Mouse (Mus musculus) limb, embryonic 14.5 days (tissue): ENCODE measurements around the gene Ahdc1. TPM values are rescaled to one million over a fixed set of nuclear protein-coding genes. Genes with fewer than 3 reads are reported as not detected.

ENCODE experiments used
- ATAC-seq: fragments of 200-750 bp; cut with Nextera tagmentation; 2 replicates; pipeline ENCODE4 v1.8.0; 2017; ENCODE audit warnings: low read depth, moderate number of reproducible peaks, moderate TSS enrichment; ENCODE audit not compliant: low FRiP score
- DNase-seq: peaks from one replicate; pipeline ENCODE4 v3.0.0-alpha.2; 2015; ENCODE audit warnings: low spot score
- H3K27ac ChIP-seq: fragments of 300-500 bp; sonication (generic); replicated peaks from 2 replicates; pipeline ENCODE4 v1.5.1; 2014; ENCODE audit warnings: low read depth, mild to moderate bottlenecking, low read length, moderate library complexity, mixed read lengths
- H3K27me3 ChIP-seq: fragments of 300-500 bp; sonication (generic); 2 replicates; pipeline ENCODE4 v1.6.1; 2014; ENCODE audit warnings: low read length, mixed read lengths; ENCODE audit not compliant: control insufficient read depth, insufficient read depth
- H3K36me3 ChIP-seq: fragments of 300-500 bp; sonication (generic); 2 replicates; pipeline ENCODE4 v1.6.1; 2014; ENCODE audit warnings: mild to moderate bottlenecking, low read length, moderate library complexity, mixed read lengths; ENCODE audit not compliant: control insufficient read depth, insufficient read depth
- H3K4me1 ChIP-seq: fragments of 300-500 bp; sonication (generic); 2 replicates; pipeline ENCODE4 v1.6.1; 2014; ENCODE audit warnings: antibody characterized with exemption, low read length, mixed read lengths; ENCODE audit not compliant: control insufficient read depth, insufficient read depth
- H3K4me2 ChIP-seq: fragments of 300-500 bp; sonication (generic); replicated peaks from 2 replicates; pipeline ENCODE4 v1.6.1; 2014; ENCODE audit warnings: low read depth, mild to moderate bottlenecking, low read length, moderate library complexity; ENCODE audit not compliant: severe bottlenecking
- H3K4me3 ChIP-seq: fragments of 300-500 bp; sonication (generic); replicated peaks from 2 replicates; pipeline ENCODE4 v1.5.1; 2014; ENCODE audit warnings: low read length
- H3K9ac ChIP-seq: fragments of 300-500 bp; sonication (generic); 2 replicates; pipeline ENCODE4 v1.6.1; 2014; ENCODE audit warnings: mild to moderate bottlenecking, low read depth, low read length, moderate library complexity; ENCODE audit not compliant: severe bottlenecking
- H3K9me3 ChIP-seq: fragments of 300-500 bp; sonication (generic); 2 replicates; pipeline ENCODE4 v1.6.1; 2016; ENCODE audit warnings: low read length; ENCODE audit not compliant: control insufficient read depth
- POLR2A ChIP-seq: fragments of 200-500 bp; IDR thresholded peaks from 2 replicates; pipeline ENCODE4 v1.8.0; 2012; ENCODE audit warnings: inconsistent platforms, mild to moderate bottlenecking, moderate library complexity, borderline replicate concordance; ENCODE audit not compliant: insufficient read depth, insufficient read length; ENCODE audit errors: extremely low read depth
- WGBS: fragments of 180-500 bp; shearing (Covaris S2); extraction: QIAGEN DNeasy Blood & Tissue Kit; methylation state at CpG from one replicate; pipeline ENCODE4 v1.1.7; 2014; 5-methylcytosine and 5-hydroxymethylcytosine counted together
- polyA plus RNA-seq, 2 experiments: library from polyadenylated mRNA; depleted of rRNA in 1 of 2; stranded (reverse) in 1 of 2; unstranded in 1 of 2; fragments of >200 nt; fragmentation: Nextera tagmentation in 1 of 2; extraction: Ambion mirVana in 1 of 2; gene quantifications; 2 replicates each; pipeline versions ENCODE4 v1.2.1 to v1.2.3; 2012 to 2014

The Ahdc1 gene
- polyA plus RNA-seq, 2 experiments = 12.9 to 29.6 TPM

DNA sequence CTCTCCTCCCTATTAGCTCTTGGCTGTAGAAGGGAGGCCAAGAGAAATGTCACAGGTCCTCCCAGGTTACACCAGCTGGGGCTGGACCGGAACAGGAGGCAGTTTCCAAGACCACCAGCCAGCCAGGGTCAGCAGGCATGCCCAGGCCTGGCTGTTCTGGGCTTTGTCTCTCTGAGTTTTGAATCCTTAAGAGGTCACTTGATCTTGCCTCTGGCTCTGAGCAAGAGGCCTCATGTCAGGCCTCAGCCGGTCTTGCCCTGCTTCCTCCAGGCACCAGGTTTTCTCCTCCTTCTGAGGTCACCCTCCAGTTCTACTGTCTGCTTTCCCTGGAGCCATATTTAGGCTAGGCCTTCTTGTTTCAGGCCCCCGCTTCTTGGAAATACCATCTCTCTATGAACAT, 59.3 kb downstream of the Ahdc1 start:
- no peak overlapping the region for H3K4me2 ChIP-seq
- no peak for ATAC-seq
- H3K27me3 ChIP-seq = no peaks in the 10 kb centered on the region
- H3K4me3 ChIP-seq = no peak overlapping the region
- WGBS = 78% methylated on average over 3 of the region's 3 CpGs
- peaks cover 93% of the 10 kb centered on the region for H3K36me3 ChIP-seq
- no peak overlapping the region for H3K27ac ChIP-seq
- DNase-seq = no peak
- no peak for TF ChIP-seq POLR2A
- no peak overlapping the region for H3K9ac ChIP-seq
- H3K9me3 ChIP-seq = no peaks in the 10 kb centered on the region
- peaks cover 16% of the 10 kb centered on the region for H3K4me1 ChIP-seq

DNA sequence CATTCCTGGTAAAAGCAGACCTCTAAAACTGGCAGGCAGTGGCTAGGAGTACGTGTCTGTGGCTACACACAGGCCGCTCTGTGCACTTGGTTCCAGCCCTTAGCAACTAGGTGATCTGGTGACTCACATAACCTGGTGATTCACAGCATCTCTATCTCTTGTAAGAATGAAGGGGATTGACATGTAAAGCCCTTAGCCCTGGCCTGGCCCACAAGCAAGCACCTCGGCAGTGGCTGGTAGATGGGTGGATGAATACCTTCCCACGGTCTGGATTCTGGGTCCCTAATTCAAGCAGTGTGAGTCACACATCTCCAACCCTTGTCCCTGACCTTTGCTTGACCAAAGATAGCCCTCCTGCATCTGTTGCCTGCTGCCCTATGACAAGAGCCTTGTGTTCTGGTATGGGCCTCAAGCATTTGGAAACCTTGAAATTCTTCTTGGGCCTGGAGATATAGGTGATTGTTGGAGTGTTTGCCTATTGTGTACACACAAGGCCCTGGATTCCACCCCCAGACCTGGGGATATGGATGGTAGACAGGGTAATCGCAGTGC, 59.8 kb downstream of the Ahdc1 start:
- Histone ChIP-seq H3K4me1 (peaks cover 16% of the 10 kb centered on the region), H3K9me3 (no peaks in the 10 kb centered on the region), H3K27ac (no peak overlapping the region), H3K9ac (no peak overlapping the region), H3K4me3 (no peak overlapping the region), H3K36me3 (peaks cover 89% of the 10 kb centered on the region), H3K27me3 (no peaks in the 10 kb centered on the region), H3K4me2 (no peak overlapping the region)
- TF ChIP-seq POLR2A = no peak
- ATAC-seq (no peak), DNase-seq (no peak)
- WGBS = 90% methylated on average over 5 of the region's 5 CpGs

DNA sequence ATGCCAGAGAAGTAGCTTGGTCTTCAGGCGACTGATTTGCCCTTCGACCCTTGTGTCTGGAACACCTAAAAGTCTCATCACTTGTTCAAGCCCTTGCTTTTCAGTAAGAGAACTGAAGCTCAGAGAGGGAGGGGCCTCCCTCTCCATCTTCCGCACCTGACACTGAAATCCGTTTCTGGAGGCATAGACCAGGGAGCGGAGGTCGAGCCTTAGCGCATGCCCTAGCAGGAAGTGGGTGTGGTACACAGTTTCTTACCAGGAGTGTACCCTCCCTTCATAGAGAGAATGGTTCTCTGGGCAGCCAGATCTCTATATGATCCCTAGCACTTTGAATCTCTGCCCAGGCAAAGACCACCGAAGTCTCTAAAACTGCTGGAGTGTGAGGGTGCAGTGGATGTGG, 62.1 kb downstream of the Ahdc1 start:
- no peak overlapping the region for H3K4me2 ChIP-seq
- no peaks in the 10 kb centered on the region for H3K9me3 ChIP-seq
- H3K9ac ChIP-seq = no peak overlapping the region
- H3K4me3 ChIP-seq = no peak overlapping the region
- H3K27me3 ChIP-seq = no peaks in the 10 kb centered on the region
- H3K4me1 ChIP-seq = peaks cover 16% of the 10 kb centered on the region
- no peak overlapping the region for H3K27ac ChIP-seq
- no peak for DNase-seq
- no peak for TF ChIP-seq POLR2A
- ATAC-seq = no peak
- H3K36me3 ChIP-seq = peaks cover 84% of the 10 kb centered on the region
- 57% methylated on average over 8 of the region's 8 CpGs for WGBS

DNA sequence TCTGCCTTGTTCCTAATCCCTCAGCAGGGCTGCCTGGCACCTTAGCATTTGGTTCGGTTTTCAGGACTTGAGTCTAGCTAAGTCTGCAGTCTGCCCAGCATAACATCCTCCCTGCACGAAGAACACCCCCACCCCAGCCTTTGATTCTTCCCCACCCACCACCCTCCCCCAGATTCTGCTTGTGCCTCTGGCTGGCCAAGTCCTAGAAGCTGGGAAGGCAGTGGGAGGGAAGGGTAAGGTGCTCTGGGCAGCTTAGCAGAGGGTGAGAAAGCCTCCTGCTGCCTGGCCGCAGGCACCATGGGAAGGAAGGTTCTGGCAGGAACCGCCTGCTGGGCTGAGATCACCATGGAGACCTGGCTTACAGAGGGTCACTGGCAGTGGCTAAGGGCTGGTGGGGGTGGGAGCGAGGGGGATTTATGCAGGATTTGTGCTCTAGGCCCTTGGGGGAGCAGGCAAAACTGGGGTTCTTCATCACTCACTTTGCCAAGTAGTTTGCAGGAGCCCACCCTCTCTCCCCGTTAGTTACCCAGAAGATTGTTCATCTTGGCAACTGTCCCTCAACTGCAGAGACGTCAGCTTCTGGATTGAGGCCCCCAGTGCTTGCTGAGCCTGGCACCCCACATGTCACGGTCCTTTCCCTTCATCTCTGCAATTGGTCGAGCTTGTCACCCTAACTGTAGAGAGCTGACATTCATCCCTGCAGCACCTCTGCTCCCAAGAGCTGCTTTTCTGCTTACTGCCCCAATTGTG, 63.2 kb downstream of the Ahdc1 start:
- peak overlapping the region; percentile 50 for H3K27ac ChIP-seq
- no peak for TF ChIP-seq POLR2A
- peak; percentile 48 for ATAC-seq
- H3K4me1 ChIP-seq = peaks cover 16% of the 10 kb centered on the region
- no peak overlapping the region for H3K4me2 ChIP-seq
- peak overlapping the region; percentile 41 for H3K9ac ChIP-seq
- H3K4me3 ChIP-seq = no peak overlapping the region
- H3K27me3 ChIP-seq = no peaks in the 10 kb centered on the region
- DNase-seq = no peak
- H3K9me3 ChIP-seq = no peaks in the 10 kb centered on the region
- 31% methylated on average over 9 of the region's 9 CpGs for WGBS
- H3K36me3 ChIP-seq = peaks cover 83% of the 10 kb centered on the region

DNA sequence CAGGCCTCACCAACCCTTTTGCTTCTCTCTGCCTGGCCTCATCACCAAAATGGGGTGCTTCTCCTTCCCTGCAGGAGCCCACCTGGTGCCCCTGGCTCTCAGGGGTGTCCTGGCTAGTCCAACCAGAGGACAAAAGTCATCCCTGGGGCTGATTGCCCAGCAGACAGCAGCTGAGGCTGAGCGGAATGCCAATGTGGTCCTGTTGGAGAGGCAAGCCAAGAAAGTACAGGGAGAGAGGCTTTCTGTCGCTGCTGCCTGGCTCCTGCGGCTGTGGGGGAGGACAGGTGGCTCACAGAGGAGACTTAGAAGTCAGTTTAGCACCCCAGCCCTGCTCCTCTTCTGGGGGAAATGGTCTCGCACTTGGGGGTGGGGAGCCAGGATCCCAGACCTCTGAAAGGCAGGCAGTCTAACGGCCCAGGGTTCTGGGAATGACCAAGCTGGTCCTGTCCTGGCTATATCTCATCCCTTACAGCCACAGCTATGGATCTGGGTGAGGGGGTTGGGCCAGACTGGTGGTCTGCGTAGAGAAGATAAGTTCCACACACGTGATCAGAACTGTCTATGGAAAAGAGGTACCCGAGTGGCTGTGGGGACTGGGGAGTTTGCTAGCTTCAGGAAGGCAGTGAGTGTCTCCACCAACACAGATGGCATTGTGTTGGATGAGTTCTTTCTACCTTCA, 64.0 kb downstream of the Ahdc1 start:
- peaks cover 16% of the 10 kb centered on the region for H3K4me1 ChIP-seq
- ATAC-seq (no peak), DNase-seq (no peak)
- no peaks in the 10 kb centered on the region for H3K9me3 ChIP-seq
- peaks cover 83% of the 10 kb centered on the region for H3K36me3 ChIP-seq
- peak overlapping the region; percentile 50 for H3K27ac ChIP-seq
- TF ChIP-seq POLR2A = no peak
- H3K27me3 ChIP-seq = no peaks in the 10 kb centered on the region
- WGBS = 58% methylated on average over 8 of the region's 8 CpGs
- H3K4me3 ChIP-seq = no peak overlapping the region
- H3K9ac ChIP-seq = no peak overlapping the region
- H3K4me2 ChIP-seq = no peak overlapping the region
